Mouse (Mus musculus): Measurements from ENCODE around the gene Fuk. TPM values are rescaled to one million over a fixed set of nuclear protein-coding genes. Genes with fewer than 3 reads are reported as not detected.

The Fuk gene
- polyA plus RNA-seq, 1 experiment from 2014 or later, result 10.1 TPM

- H3K27ac ChIP-seq, result no peak overlapping the region
- H3K27me3 ChIP-seq (ENCODE audit: insufficient read depth, low read length), result no peaks in the 10 kb centered on the region
- peak; percentile 28; the same call in 1 of the 2 replicates for TF ChIP-seq CTCF (IDR thresholded peaks at IDR 0.05; ENCODE audit: low read depth)
- no peak overlapping the region for H3K4me2 ChIP-seq (ENCODE audit: low read length)
- 91% methylated on average over 3 of the region's 3 CpGs for WGBS
- no peaks in the 10 kb centered on the region for H3K9me3 ChIP-seq (replicated peaks; ENCODE audit: low read length)
- DNase-seq (ENCODE audit: low spot score), result peak; percentile 22
- H3K4me3 ChIP-seq (replicated peaks; ENCODE audit: low read depth, low read length), result no peak overlapping the region
- no peak for ATAC-seq (replicated peaks; ENCODE audit: low FRiP score, low read depth)
- peaks cover 58% of the 10 kb centered on the region for H3K36me3 ChIP-seq (ENCODE audit: insufficient read depth, low read length)
- no peak overlapping the region for H3K9ac ChIP-seq (ENCODE audit: low read depth, low read length)
- no peaks in the 10 kb centered on the region for H3K4me1 ChIP-seq (replicated peaks; ENCODE audit: insufficient read depth, low read length)
Measured at GRCm38 (mm10) chr8:110842012-110842574, 60.2 kb downstream of the Fuk start.

Other genes with a start within 250 kb of the Fuk start
- gene Mtss1l, start 181.0 kb downstream of the Fuk start, polyA plus RNA-seq (2015; fragmentation: Nextera tagmentation; extraction: Ambion mirVana), result 8.7 and 12.4 TPM in 2 replicates
- gene Il34, start 96.6 kb downstream of the Fuk start, polyA plus RNA-seq (2015; fragmentation: Nextera tagmentation; extraction: Ambion mirVana), result 5.2 and 7.5 TPM in 2 replicates
- gene Cog4, start 55.9 kb downstream of the Fuk start, polyA plus RNA-seq (2015; fragmentation: Nextera tagmentation; extraction: Ambion mirVana), result 47.2 and 57.3 TPM in 2 replicates
- 80.1 and 89.4 TPM in 2 replicates for gene Sf3b3, start 55.7 kb downstream of the Fuk start, polyA plus RNA-seq (2015; fragmentation: Nextera tagmentation; extraction: Ambion mirVana)
- 15.1 and 17.2 TPM in 2 replicates for gene St3gal2, start 17.4 kb upstream of the Fuk start, polyA plus RNA-seq (2015; fragmentation: Nextera tagmentation; extraction: Ambion mirVana)
- 13.3 and 13.7 TPM in 2 replicates for gene Ddx19a, start 95.3 kb upstream of the Fuk start, polyA plus RNA-seq (2015; fragmentation: Nextera tagmentation; extraction: Ambion mirVana)
- 4.4 and 4.8 TPM in 2 replicates for gene Ddx19b, start 129.3 kb upstream of the Fuk start, polyA plus RNA-seq (2015; fragmentation: Nextera tagmentation; extraction: Ambion mirVana)
- 39.6 and 42.2 TPM in 2 replicates for gene Aars, start 130.7 kb upstream of the Fuk start, polyA plus RNA-seq (2015; fragmentation: Nextera tagmentation; extraction: Ambion mirVana)
- gene Exosc6, start 153.9 kb upstream of the Fuk start, polyA plus RNA-seq (2015; fragmentation: Nextera tagmentation; extraction: Ambion mirVana), result 29.8 and 37.6 TPM in 2 replicates
- 76.6 and 89.9 TPM in 2 replicates for gene Clec18a, start 189.9 kb upstream of the Fuk start, polyA plus RNA-seq (2015; fragmentation: Nextera tagmentation; extraction: Ambion mirVana)
- gene Pdpr, start 192.1 kb upstream of the Fuk start, polyA plus RNA-seq (2015; fragmentation: Nextera tagmentation; extraction: Ambion mirVana), result 8.5 and 9.7 TPM in 2 replicates

Data from kidney, postnatal 0 days (tissue).